Mouse (Mus musculus): Measurements from ENCODE around the gene Gprin1. TPM values are rescaled to one million over a fixed set of nuclear protein-coding genes. Genes with fewer than 3 reads are reported as not detected.

Gprin1 gene
- polyA plus RNA-seq, 1 experiment from 2014 or later, result 0.17 TPM

DNA sequence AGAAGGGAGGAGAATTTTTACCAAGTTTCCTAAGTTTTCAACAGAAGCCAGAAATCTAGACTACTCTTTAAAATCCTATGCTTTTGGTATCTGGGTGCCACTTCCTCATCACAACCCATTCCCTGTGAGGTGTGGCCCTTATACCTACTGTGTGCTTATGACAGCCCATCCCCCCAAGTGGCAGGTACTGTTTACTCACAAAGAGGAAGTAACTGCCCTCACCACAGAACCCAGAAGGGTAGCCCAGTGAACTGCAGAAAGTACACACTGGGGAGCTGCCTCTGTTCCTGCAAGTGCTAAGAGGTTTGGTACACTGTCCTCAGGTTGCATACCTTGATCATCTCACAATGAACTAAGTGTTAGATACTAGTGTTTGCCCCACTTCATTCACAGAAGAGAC is 57.9 kb downstream of the Gprin1 start:
- ATAC-seq, result no peak
- in situ Hi-C loops (cut with MboI; ENCODE audit: low pct_unique_long_range_greater_than_20kb), result no loop called here
- no peak for DNase-seq (ENCODE audit: low read depth, low spot score)
- no peaks in the 10 kb centered on the region for H3K27me3 ChIP-seq
- no peak for TF ChIP-seq CTCF (IDR thresholded peaks at IDR 0.05)
- CTCF ChIA-PET, result no interaction called here
- POLR2A ChIA-PET, result no interaction called here

DNA sequence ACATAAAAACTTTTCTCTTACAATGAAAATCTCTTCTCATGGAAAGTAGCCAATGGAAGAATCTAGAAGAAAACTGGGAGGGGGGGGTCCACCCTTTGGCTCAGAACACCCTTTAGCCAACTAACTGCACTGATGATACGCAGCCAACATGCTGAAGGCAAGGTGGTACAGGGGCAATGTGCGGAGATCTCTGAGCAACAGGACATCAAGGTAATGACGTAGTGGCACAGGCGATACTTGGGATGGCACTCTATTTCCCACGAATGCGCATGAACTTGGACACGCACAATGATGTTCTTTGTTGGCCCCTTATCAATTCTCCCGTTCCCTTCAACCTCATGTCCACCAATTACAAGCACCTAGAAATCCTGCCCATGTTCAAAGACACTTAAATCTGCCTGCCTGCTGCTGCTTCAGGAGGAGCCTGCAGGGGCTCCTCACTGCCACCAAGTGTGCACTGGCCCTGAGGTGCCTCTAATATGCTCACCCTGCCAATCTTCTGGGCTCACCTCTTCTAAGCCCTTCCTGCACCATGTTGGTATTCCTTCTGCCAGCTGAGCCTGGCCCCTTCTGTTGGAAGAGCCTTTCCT is 59.4 kb downstream of the Gprin1 start:
- DNase-seq (ENCODE audit: low read depth, low spot score), result no peak
- ChIA-PET POLR2A (no interaction called here), CTCF (no interaction called here)
- no peaks in the 10 kb centered on the region for H3K27me3 ChIP-seq
- in situ Hi-C loops (cut with MboI; ENCODE audit: low pct_unique_long_range_greater_than_20kb), result no loop called here
- no peak for TF ChIP-seq CTCF (IDR thresholded peaks at IDR 0.05)
- no peak for ATAC-seq

DNA sequence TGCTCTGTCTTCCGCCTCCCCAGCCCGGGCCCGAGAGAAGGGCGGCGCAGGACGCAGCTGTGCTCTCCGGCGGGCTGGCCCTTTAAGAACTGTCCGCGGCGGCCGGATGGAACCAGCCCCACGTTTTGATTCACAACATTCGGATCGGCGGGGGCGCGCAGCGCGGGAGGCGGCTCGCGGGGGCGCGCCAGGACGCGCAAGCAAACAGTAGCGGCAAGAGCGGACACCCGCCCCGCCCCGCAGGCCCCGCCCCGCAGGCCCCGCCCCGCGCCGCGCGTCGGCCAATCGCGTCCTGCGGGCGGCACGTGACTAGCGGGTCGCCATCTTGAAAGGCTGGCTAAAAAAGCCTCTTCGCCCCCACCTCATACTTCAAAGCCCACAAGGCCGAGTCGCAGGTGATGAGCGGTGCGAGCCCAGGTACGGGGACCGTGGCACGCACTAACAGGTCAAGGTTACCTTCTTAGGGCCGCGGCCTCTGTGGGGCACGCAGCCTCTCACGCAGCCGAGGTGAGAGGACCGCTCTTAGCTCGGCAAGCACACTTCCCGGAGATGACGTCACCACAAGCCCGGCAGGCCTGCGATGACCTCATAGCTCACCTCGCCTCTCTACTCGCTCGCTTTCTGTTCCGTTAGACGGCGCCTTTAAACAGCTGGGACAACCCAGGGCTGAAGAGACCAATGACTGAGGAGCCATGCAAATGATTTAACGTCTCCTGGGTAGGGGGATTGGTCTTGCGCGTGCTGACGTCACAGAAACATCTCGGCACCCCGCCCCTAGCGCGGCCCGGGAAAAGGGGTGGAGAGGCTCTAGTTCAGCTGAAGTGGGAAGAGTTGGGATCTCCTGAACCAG is 61.9 kb downstream of the Gprin1 start:
- in situ Hi-C loops (cut with MboI; ENCODE audit: low pct_unique_long_range_greater_than_20kb), result loop anchor here (10.0 kb wide), 1 partner anchor 113 kb away; the partner anchor contains the start of gene Arl10
- TF ChIP-seq CTCF (IDR thresholded peaks at IDR 0.05), result no peak
- ATAC-seq, result peak; percentile 86
- no peaks in the 10 kb centered on the region for H3K27me3 ChIP-seq
- peak; percentile 84 for DNase-seq (ENCODE audit: low read depth, low spot score)
- ChIA-PET POLR2A (interaction anchor here (0.7 to 1.1 kb wide), 3 partner anchors 21 to 79 kb away, joined by 3 read pairs; partner anchors contain the start of gene Faf2), CTCF (no interaction called here)

DNA sequence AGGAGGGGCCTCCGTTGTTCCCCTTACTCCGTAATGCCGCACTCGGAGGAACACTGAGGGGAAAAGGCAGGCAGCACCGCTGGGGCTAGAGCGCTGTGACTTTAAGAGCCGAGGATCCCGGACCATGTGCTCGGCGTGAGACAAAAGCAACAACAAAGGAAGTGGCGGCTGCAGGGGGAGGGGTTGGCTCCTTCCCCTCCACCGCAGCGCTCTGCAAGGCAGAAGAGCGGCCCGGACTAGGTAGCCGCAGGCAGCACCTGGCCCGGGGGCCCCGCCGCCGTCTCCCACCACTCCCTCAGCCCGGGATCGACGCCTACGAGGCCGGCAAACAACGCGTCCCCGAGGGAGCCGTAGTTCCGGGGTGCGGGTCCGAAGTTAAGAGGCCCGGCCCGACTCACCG is 62.6 kb downstream of the Gprin1 start:
- TF ChIP-seq CTCF (IDR thresholded peaks at IDR 0.05), result no peak
- CTCF ChIA-PET, result interaction anchor here (1.2 kb wide), 1 partner anchor 125 kb away, joined by 3 read pairs; no protein-coding TSS in a partner anchor
- in situ Hi-C loops (cut with MboI; ENCODE audit: low pct_unique_long_range_greater_than_20kb), result loop anchor here (10.0 kb wide), 1 partner anchor 112 kb away; the partner anchor contains the start of gene Arl10
- ATAC-seq, result peak; percentile 57
- no peaks in the 10 kb centered on the region for H3K27me3 ChIP-seq
- no peak for DNase-seq (ENCODE audit: low read depth, low spot score)
- POLR2A ChIA-PET, result interaction anchor here (1.0 to 1.1 kb wide), 2 partner anchors 65 to 79 kb away, joined by 3 read pairs; partner anchors contain the start of gene Faf2

Other genes starting within 250 kb of the Gprin1 start
- gene Simc1, start 246.1 kb downstream of the Gprin1 start, polyA plus RNA-seq (2021), result 8.8 TPM
- gene 4833439L19Rik, start 184.4 kb downstream of the Gprin1 start, polyA plus RNA-seq (2021), result 124 TPM
- gene Arl10, start 174.9 kb downstream of the Gprin1 start, polyA plus RNA-seq (2021), result 26.6 TPM
- 38.0 TPM for gene Nop16, start 159.8 kb downstream of the Gprin1 start, polyA plus RNA-seq (2021)
- 96.0 TPM for gene Higd2a, start 159.7 kb downstream of the Gprin1 start, polyA plus RNA-seq (2021)
- gene Cltb, start 138.5 kb downstream of the Gprin1 start, polyA plus RNA-seq (2021), result 33.9 TPM
- gene Faf2, start 128.1 kb downstream of the Gprin1 start, polyA plus RNA-seq (2021), result 64.0 TPM
- 115 TPM for gene Rnf44, start 56.0 kb downstream of the Gprin1 start, polyA plus RNA-seq (2021)
- not detected for gene Cdhr2, start 48.4 kb downstream of the Gprin1 start, polyA plus RNA-seq (2021)
- gene Sncb, start 16.7 kb upstream of the Gprin1 start, polyA plus RNA-seq (2021), result not detected
- not detected for gene Eif4e1b, start 34.1 kb upstream of the Gprin1 start, polyA plus RNA-seq (2021)
- 35.3 TPM for gene Tspan17, start 39.5 kb upstream of the Gprin1 start, polyA plus RNA-seq (2021)
- gene Unc5a, start 199.5 kb upstream of the Gprin1 start, polyA plus RNA-seq (2021), result not detected